Mouse (Mus musculus) spleen, adult 10 weeks (tissue): ENCODE results near the gene Stoml1. TPM values are rescaled to one million over a fixed set of nuclear protein-coding genes. Genes with fewer than 3 reads are reported as not detected.

ENCODE experiments used
- polyA plus RNA-seq: library from polyadenylated mRNA; stranded (reverse); fragments of 350-450 nt; fragmentation: Illumina TruSeq; extraction: RNeasy Lipid Tissue Mini Kit (QIAGEN cat#74804); gene quantifications from one replicate; pipeline ENCODE4 v1.2.3, GENCODE M21; 2015; ENCODE audit warnings: low replicate concordance; ENCODE audit not compliant: insufficient read depth

Stoml1 gene
- 42.4 TPM for polyA plus RNA-seq

GRCm38 (mm10) chr9:58253033-58253804 lies at the start of gene Stoml1:
TSS of gene Stoml1 (plus strand) at chr9:58253164.

GRCm38 (mm10) chr9:58203516-58204447 lies 49.2 kb upstream of the Stoml1 start, which contains the start of the genes Islr and Islr2:
TSS of gene Islr (minus strand) at chr9:58204306.
TSS of gene Islr2 (minus strand) at chr9:58204319.

GRCm38 (mm10) chr9:58249592-58250192 lies 3.3 kb upstream of the Stoml1 start, which contains the start of gene Pml:
TSS of gene Pml (minus strand) at chr9:58249786.

Other genes with a start within 250 kb of the Stoml1 start
- gene Cyp11a1, start 246.8 kb upstream of the Stoml1 start, polyA plus RNA-seq, result 1.2 TPM
- 1.7 TPM for gene Stra6, start 189.4 kb upstream of the Stoml1 start, polyA plus RNA-seq
- not detected for gene Ccdc33, start 134.3 kb upstream of the Stoml1 start, polyA plus RNA-seq
- gene Islr, start 48.9 kb upstream of the Stoml1 start, polyA plus RNA-seq, result 7.7 TPM
- gene Islr2, start 48.8 kb upstream of the Stoml1 start, polyA plus RNA-seq, result 0.07 TPM
- gene Pml, start 3.4 kb upstream of the Stoml1 start, polyA plus RNA-seq, result 74.8 TPM
- 3.0 TPM for gene Loxl1, start 60.0 kb downstream of the Stoml1 start, polyA plus RNA-seq
- not detected for gene Tbc1d21, start 117.3 kb downstream of the Stoml1 start, polyA plus RNA-seq
- gene Insyn1, start 235.4 kb downstream of the Stoml1 start, polyA plus RNA-seq, result 0.30 TPM